Mouse (Mus musculus) MEL (cell line): ENCODE data around the gene Zbtb7b. TPM values are rescaled to one million over a fixed set of nuclear protein-coding genes. Genes with fewer than 3 reads are reported as not detected.
A peak's percentile ranks its signal among the peaks of the same experiment; 100 is the strongest.

Source experiments
- DNase-seq: peaks from one replicate; pipeline ENCODE4 v3.0.0; 2011; ENCODE audit warnings: low read depth, low spot score
- H3K27ac ChIP-seq: 2 replicates; pipeline ENCODE4 v1.5.1; 2012; ENCODE audit warnings: low read depth, mild to moderate bottlenecking, control low read depth, low read length, moderate library complexity; ENCODE audit not compliant: control insufficient read depth
- H3K27me3 ChIP-seq, 2 experiments: fragments of 150-350 bp in 1 of 2; sonication (generic) in 1 of 2; 2 replicates each; pipeline ENCODE4 v1.6.1; 2012; ENCODE audit warnings: low read length in 2 of 2, mild to moderate bottlenecking in 2 of 2, improper control_type of control experiment in 1 of 2, moderate library complexity in 1 of 2; ENCODE audit not compliant: insufficient read depth in 2 of 2, control insufficient read depth in 1 of 2
- H3K36me3 ChIP-seq, 2 experiments: 2 replicates each; pipeline ENCODE4 v1.6.1; 2012 to 2014; ENCODE audit warnings: low read length in 2 of 2, improper control_type of control experiment in 1 of 2, inconsistent platforms in 1 of 2, mild to moderate bottlenecking in 1 of 2; ENCODE audit not compliant: insufficient read depth in 2 of 2, control insufficient read depth in 1 of 2
- H3K4me1 ChIP-seq, 2 experiments: fragments of 150-350 bp in 1 of 2; sonication (generic) in 1 of 2; 2 replicates each; pipeline ENCODE4 v1.6.1; 2012; ENCODE audit warnings: low read length in 2 of 2, improper control_type of control experiment in 1 of 2, mild to moderate bottlenecking in 1 of 2; ENCODE audit not compliant: insufficient read depth in 2 of 2, control insufficient read depth in 1 of 2
- H3K4me3 ChIP-seq, 2 experiments: fragments of 150-350 bp in 1 of 2; sonication (generic) in 1 of 2; 2 replicates each; pipeline ENCODE4 v1.5.1; 2012; ENCODE audit warnings: low read depth in 2 of 2, low read length in 2 of 2, mild to moderate bottlenecking in 2 of 2, moderate library complexity in 2 of 2, control low read depth in 1 of 2, improper control_type of control experiment in 1 of 2; ENCODE audit not compliant: control insufficient read depth in 1 of 2, insufficient read depth in 1 of 2
- H3K79me2 ChIP-seq: 2 replicates; pipeline ENCODE4 v1.6.1; 2012; ENCODE audit warnings: mild to moderate bottlenecking, low read length, moderate library complexity; ENCODE audit not compliant: control insufficient read depth, poor library complexity, insufficient read depth
- H3K9ac ChIP-seq: 2 replicates; pipeline ENCODE4 v1.6.1; 2012; ENCODE audit warnings: low read depth, mild to moderate bottlenecking, control low read depth, low read length, moderate library complexity; ENCODE audit not compliant: control insufficient read depth, poor library complexity, severe bottlenecking
- H3K9me3 ChIP-seq: fragments of 150-350 bp; sonication (generic); replicated peaks from 2 replicates; pipeline ENCODE4 v1.6.1; 2012; ENCODE audit warnings: mild to moderate bottlenecking, low read length, improper control_type of control experiment, moderate library complexity; ENCODE audit not compliant: insufficient read depth
- BHLHE40 ChIP-seq: IDR thresholded peaks from 2 replicates; pipeline ENCODE4 v1.6.1; 2012; ENCODE audit warnings: low read depth, mild to moderate bottlenecking, inconsistent platforms, low read length, improper control_type of control experiment, borderline replicate concordance
- CHD1 ChIP-seq: IDR thresholded peaks from 2 replicates; pipeline ENCODE4 v1.6.1; 2012; ENCODE audit warnings: low read depth, mild to moderate bottlenecking, inconsistent platforms, low read length, improper control_type of control experiment
- CHD2 ChIP-seq: IDR thresholded peaks from 2 replicates; pipeline ENCODE4 v1.6.1; 2011; ENCODE audit warnings: low read length, improper control_type of control experiment
- E2F4 ChIP-seq: IDR thresholded peaks from 2 replicates; pipeline ENCODE4 v1.6.1; 2011; ENCODE audit warnings: low read depth, low read length, improper control_type of control experiment, borderline replicate concordance
- ELF1 ChIP-seq: IDR thresholded peaks from 2 replicates; pipeline ENCODE4 v1.6.1; 2014; ENCODE audit warnings: low read depth, mild to moderate bottlenecking, inconsistent platforms, low read length, improper control_type of control experiment, moderate library complexity
- EP300 ChIP-seq, 2 experiments: IDR thresholded peaks; 2 replicates each; pipeline ENCODE4 v1.6.1; 2011; ENCODE audit warnings: improper control_type of control experiment in 2 of 2, low read length in 2 of 2, low read depth in 1 of 2, mild to moderate bottlenecking in 1 of 2
- ETS1 ChIP-seq: IDR thresholded peaks from 2 replicates; pipeline ENCODE4 v1.6.1; 2012; ENCODE audit warnings: low read depth, mild to moderate bottlenecking, inconsistent platforms, low read length, improper control_type of control experiment, moderate library complexity
- GABPA ChIP-seq: IDR thresholded peaks from 2 replicates; pipeline ENCODE4 v1.6.1; 2012; ENCODE audit warnings: low read depth, mild to moderate bottlenecking, inconsistent platforms, low read length, improper control_type of control experiment, moderate library complexity
- GATA1 ChIP-seq: IDR thresholded peaks from 2 replicates; pipeline ENCODE4 v1.6.1; 2011; ENCODE audit warnings: low read depth, low read length, improper control_type of control experiment
- HCFC1 ChIP-seq: IDR thresholded peaks from 2 replicates; pipeline ENCODE4 v1.6.1; 2012; ENCODE audit warnings: low read depth, mild to moderate bottlenecking, inconsistent platforms, low read length, improper control_type of control experiment, moderate library complexity
- JUND ChIP-seq: IDR thresholded peaks from 2 replicates; pipeline ENCODE4 v1.6.1; 2011; ENCODE audit warnings: low read depth, mild to moderate bottlenecking, improper control_type of control experiment, low read length
- KAT2A ChIP-seq: conservative IDR thresholded peaks from 2 replicates; pipeline ENCODE4 v1.6.1; 2012; ENCODE audit warnings: low read depth, low read length, improper control_type of control experiment, inconsistent platforms
- MAFK ChIP-seq: IDR thresholded peaks from 2 replicates; pipeline ENCODE4 v1.6.1; 2011; ENCODE audit warnings: low read depth, mild to moderate bottlenecking, low read length, improper control_type of control experiment, borderline replicate concordance
- MAX ChIP-seq: IDR thresholded peaks from 2 replicates; pipeline ENCODE4 v1.6.1; 2011; ENCODE audit warnings: low read length, improper control_type of control experiment
- MAZ ChIP-seq: IDR thresholded peaks from 2 replicates; pipeline ENCODE4 v1.6.1; 2012; ENCODE audit warnings: low read depth, mild to moderate bottlenecking, inconsistent platforms, low read length, improper control_type of control experiment
- MXI1 ChIP-seq: IDR thresholded peaks from 2 replicates; pipeline ENCODE4 v1.6.1; 2011; ENCODE audit warnings: mild to moderate bottlenecking, low read depth, low read length, improper control_type of control experiment
- MYB ChIP-seq: IDR thresholded peaks from 2 replicates; pipeline ENCODE4 v1.6.1; 2011; ENCODE audit warnings: mild to moderate bottlenecking, low read depth, low read length, improper control_type of control experiment
- MYC ChIP-seq: IDR thresholded peaks from 2 replicates; pipeline ENCODE4 v1.6.1; 2011; ENCODE audit warnings: low read depth, mild to moderate bottlenecking, low read length, improper control_type of control experiment, moderate library complexity
- NELFE ChIP-seq: IDR thresholded peaks from 2 replicates; pipeline ENCODE4 v1.6.1; 2011; ENCODE audit warnings: low read depth, low read length, improper control_type of control experiment
- POLR2A ChIP-seq, 2 experiments: IDR thresholded peaks; 2 replicates each; pipeline ENCODE4 v1.6.1; 2011 to 2012; ENCODE audit warnings: low read length in 2 of 2, mild to moderate bottlenecking in 2 of 2, control low read depth in 1 of 2, improper control_type of control experiment in 1 of 2, low read depth in 1 of 2, moderate library complexity in 1 of 2; ENCODE audit not compliant: control insufficient read depth in 1 of 2, insufficient read depth in 1 of 2, poor library complexity in 1 of 2
- POLR2AphosphoS2 ChIP-seq: IDR thresholded peaks from 2 replicates; pipeline ENCODE4 v1.6.1; 2011; ENCODE audit warnings: low read length, improper control_type of control experiment
- RAD21 ChIP-seq: IDR thresholded peaks from 2 replicates; pipeline ENCODE4 v1.6.1; 2011; ENCODE audit warnings: mild to moderate bottlenecking, low read depth, low read length, improper control_type of control experiment
- SIN3A ChIP-seq: IDR thresholded peaks from 2 replicates; pipeline ENCODE4 v1.6.1; 2012; ENCODE audit warnings: low read length, improper control_type of control experiment, inconsistent platforms
- SMC3 ChIP-seq: IDR thresholded peaks from 2 replicates; pipeline ENCODE4 v1.6.1; 2011; ENCODE audit warnings: low read depth, low read length, improper control_type of control experiment
- TAL1 ChIP-seq: IDR thresholded peaks from 2 replicates; pipeline ENCODE4 v1.6.1; 2012; ENCODE audit warnings: mild to moderate bottlenecking, inconsistent platforms, low read length, moderate library complexity, mixed read lengths
- TBP ChIP-seq: IDR thresholded peaks from 2 replicates; pipeline ENCODE4 v1.8.0; 2011; ENCODE audit warnings: low read depth, low read length, improper control_type of control experiment
- TCF12 ChIP-seq: IDR thresholded peaks from 2 replicates; pipeline ENCODE4 v1.6.1; 2014; ENCODE audit warnings: low read depth, mild to moderate bottlenecking, inconsistent platforms, low read length, improper control_type of control experiment, moderate library complexity
- UBTF ChIP-seq: IDR thresholded peaks from 2 replicates; pipeline ENCODE4 v1.6.1; 2012; ENCODE audit warnings: low read depth, mild to moderate bottlenecking, inconsistent platforms, low read length, improper control_type of control experiment, moderate library complexity, borderline replicate concordance; ENCODE audit not compliant: insufficient read depth
- USF1 ChIP-seq: IDR thresholded peaks from 2 replicates; pipeline ENCODE4 v1.6.1; 2014; ENCODE audit warnings: low read depth, mild to moderate bottlenecking, inconsistent platforms, low read length, improper control_type of control experiment, moderate library complexity
- USF2 ChIP-seq, 2 experiments: IDR thresholded peaks; 2 replicates each; pipeline ENCODE4 v1.6.1; 2011 to 2012; ENCODE audit warnings: improper control_type of control experiment in 2 of 2, low read length in 2 of 2, borderline replicate concordance in 1 of 2, inconsistent platforms in 1 of 2, low read depth in 1 of 2, mild to moderate bottlenecking in 1 of 2; ENCODE audit not compliant: insufficient read depth in 1 of 2
- ZC3H11A ChIP-seq: IDR thresholded peaks from 2 replicates; pipeline ENCODE4 v1.6.1; 2012; ENCODE audit warnings: low read depth, mild to moderate bottlenecking, inconsistent platforms, low read length, improper control_type of control experiment
- ZKSCAN1 ChIP-seq: IDR thresholded peaks from 2 replicates; pipeline ENCODE4 v1.6.1; 2012; ENCODE audit warnings: low read depth, mild to moderate bottlenecking, inconsistent platforms, low read length, improper control_type of control experiment, moderate library complexity
- ZNF384 ChIP-seq: IDR thresholded peaks from 2 replicates; pipeline ENCODE4 v1.6.1; 2012; ENCODE audit warnings: low read depth, mild to moderate bottlenecking, inconsistent platforms, low read length, improper control_type of control experiment
- polyA plus RNA-seq, 2 experiments: library from polyadenylated mRNA; stranded (reverse) in 1 of 2; unstranded in 1 of 2; fragments of >175 nt in 1 of 2; fragments of >200 nt in 1 of 2; gene quantifications; 2 replicates each; pipeline versions ENCODE4 v1.2.1 to v1.2.4; 2012; ENCODE audit warnings: low replicate concordance in 2 of 2, low read depth in 1 of 2; ENCODE audit not compliant: insufficient read length in 2 of 2, insufficient read depth in 1 of 2, missing spikeins in 1 of 2
- total RNA-seq: library from RNA; depleted of rRNA; stranded (reverse); fragments of 300-350 nt; gene quantifications from 2 replicates; pipeline ENCODE4 v1.2.3, GENCODE M21; 2012; rRNA removed

Gene Zbtb7b
- total RNA-seq (8.1 and 8.5 TPM in 2 replicates), polyA plus RNA-seq (10 to 100 TPM in 1 of 2 experiments, not detected in 1; 20.1 TPM)

- Histone ChIP-seq H3K4me3 (peak within 1 kb of the TSS; percentile 75 to 78), H3K9me3 (no peaks in the 10 kb centered on the region), H3K27ac (peak within 1 kb of the TSS; percentile 75), H3K9ac (peak within 1 kb of the TSS; percentile 73), H3K4me1 (peaks cover 14 to 28% of the 10 kb centered on the region in 2 experiments), H3K79me2 (peaks cover 16% of the 10 kb centered on the region), H3K27me3 (no peaks in the 10 kb centered on the region), H3K36me3 (peaks cover 0 to 24% of the 10 kb centered on the region in 2 experiments; a peak in 2 of 4 replicates)
- peak; percentile 92 for DNase-seq
- TF ChIP-seq CHD2: 0 out of 2 replicates have a peak, but pooled peaks have one; percentile 26
- TF ChIP-seq UBTF: no peak
- TF ChIP-seq MYB: 0 out of 2 replicates have a peak, but pooled peaks have one; percentile 19
- no peak for TF ChIP-seq MAFK
- TF ChIP-seq TAL1: no peak
- peak; percentile 38; the same call in 1 of the 2 replicates for TF ChIP-seq TCF12
- TF ChIP-seq ZKSCAN1: 0 out of 2 replicates have a peak, but pooled peaks have one; percentile 34
- no peak; the same call in 1 of the 2 replicates for TF ChIP-seq ELF1
- TF ChIP-seq SMC3: no peak
- TF ChIP-seq MAX: peak; percentile 38
- TF ChIP-seq E2F4: 0 out of 2 replicates have a peak, but pooled peaks have one; percentile 63
- 0 out of 2 replicates have a peak, but pooled peaks have one; percentile 16 for TF ChIP-seq ZNF384
- peak; percentile 24 for TF ChIP-seq ETS1
- 0 out of 2 replicates have a peak, but pooled peaks have one; percentile 75 for TF ChIP-seq CHD1
- TF ChIP-seq USF1: no peak
- TF ChIP-seq GABPA: no peak
- TF ChIP-seq MAZ: no peak
- TF ChIP-seq ZC3H11A: no peak; the same call in 1 of the 2 replicates
- TF ChIP-seq KAT2A: no peak; the same call in 1 of the 2 replicates
- peak; percentile 34; the same call in 1 of the 2 replicates for TF ChIP-seq MYC
- TF ChIP-seq GATA1: no peak
- no peak; the same call in 1 of the 2 replicates for TF ChIP-seq SIN3A
- no peak for TF ChIP-seq JUND
- 0 out of 2 replicates have a peak, but pooled peaks have one; percentile 7 for TF ChIP-seq TBP
- TF ChIP-seq BHLHE40: peak; percentile 37; the same call in 1 of the 2 replicates
- TF ChIP-seq USF2 (IDR thresholded peaks at IDR 0.05; ENCODE audit: borderline replicate concordance in 1 of 2, insufficient read depth in 1 of 2, low read depth in 1 of 2, low read length in 2 of 2): no peak
- TF ChIP-seq EP300 (IDR thresholded peaks at IDR 0.05; ENCODE audit: low read depth in 1 of 2, low read length in 2 of 2): peak in 1 of 2 experiments; percentile 18; a peak in 1 of 4 replicates
- no peak; the same call in 1 of the 2 replicates for TF ChIP-seq RAD21
- TF ChIP-seq POLR2AphosphoS2: no peak; the same call in 1 of the 2 replicates
- TF ChIP-seq NELFE: peak; percentile 26
- TF ChIP-seq MXI1: peak; percentile 65
- TF ChIP-seq HCFC1: no peak
- TF ChIP-seq POLR2A (IDR thresholded peaks at IDR 0.05; ENCODE audit: control insufficient read depth in 1 of 2, insufficient read depth in 1 of 2, low read depth in 1 of 2, low read length in 2 of 2, poor library complexity in 1 of 2): peak in 1 of 2 experiments; percentile 40; a peak in 2 of 4 replicates
Observed at GRCm38 (mm10) chr3:89394006-89394893, at the start of gene Zbtb7b. Gene Zbtb7b (minus strand): TSS chr3:89394776.
